Mouse (Mus musculus): ENCODE data around the gene Eme1.
"Not testable (repeated sequence)": the region's sequence is repeated elsewhere in the genome, so short reads cannot be mapped to it uniquely, and the experiment has no call there.

Gene Eme1

DNA sequence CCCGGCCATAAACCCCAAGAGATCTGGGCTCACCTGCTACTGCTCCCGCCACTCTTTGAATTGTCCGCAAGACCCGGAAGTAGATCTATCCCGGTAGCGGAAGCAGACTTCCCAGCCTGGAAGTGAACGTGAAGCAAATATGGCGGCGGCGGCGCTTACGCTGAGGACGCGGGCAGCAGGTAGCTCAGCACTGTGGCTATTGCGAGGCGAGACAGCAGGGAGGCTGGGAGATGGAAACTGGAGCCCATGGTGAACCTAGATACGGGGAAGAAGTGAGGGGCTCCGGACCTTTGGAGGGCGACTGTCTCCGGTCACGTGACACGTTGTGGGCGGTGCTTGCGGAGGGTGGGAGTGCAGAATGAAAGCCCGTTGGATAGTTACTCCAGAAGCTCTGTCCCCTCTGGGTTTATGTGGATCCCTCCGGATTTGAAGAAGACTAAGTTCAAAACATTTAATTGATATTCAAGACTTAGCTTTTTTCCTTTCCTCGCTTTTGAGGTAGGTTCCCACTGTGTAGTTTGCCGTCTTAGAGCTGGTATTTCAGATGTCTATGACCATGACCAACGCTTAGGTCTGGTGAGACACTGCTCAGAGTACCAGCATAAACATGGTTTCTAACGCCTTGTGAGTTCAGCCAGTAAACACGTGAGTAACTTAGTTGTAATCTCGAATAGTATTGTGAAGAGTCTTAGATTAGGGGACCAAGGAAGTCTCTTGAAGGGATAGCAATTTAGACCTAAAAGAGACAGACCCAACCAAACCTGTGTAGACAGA lies at the start of gene Eme1, which contains the start of gene Mrpl27:
Gene Eme1, minus strand, starts transcription at position 302 of the 774 bp plus-strand sequence.
Gene Mrpl27, plus strand, starts transcription at position 105 of the 774 bp plus-strand sequence.
- peak; percentile 93 for DNase-seq

GRCm38 (mm10) chr11:94702216-94702610 lies 48.4 kb upstream of the Eme1 start:
- no peak for DNase-seq

GRCm38 (mm10) chr11:94701401-94702215 lies 47.8 kb upstream of the Eme1 start:
- peak; percentile 27 for DNase-seq

GRCm38 (mm10) chr11:94699399-94699798 lies 45.6 kb upstream of the Eme1 start:
- DNase-seq = no peak

DNA sequence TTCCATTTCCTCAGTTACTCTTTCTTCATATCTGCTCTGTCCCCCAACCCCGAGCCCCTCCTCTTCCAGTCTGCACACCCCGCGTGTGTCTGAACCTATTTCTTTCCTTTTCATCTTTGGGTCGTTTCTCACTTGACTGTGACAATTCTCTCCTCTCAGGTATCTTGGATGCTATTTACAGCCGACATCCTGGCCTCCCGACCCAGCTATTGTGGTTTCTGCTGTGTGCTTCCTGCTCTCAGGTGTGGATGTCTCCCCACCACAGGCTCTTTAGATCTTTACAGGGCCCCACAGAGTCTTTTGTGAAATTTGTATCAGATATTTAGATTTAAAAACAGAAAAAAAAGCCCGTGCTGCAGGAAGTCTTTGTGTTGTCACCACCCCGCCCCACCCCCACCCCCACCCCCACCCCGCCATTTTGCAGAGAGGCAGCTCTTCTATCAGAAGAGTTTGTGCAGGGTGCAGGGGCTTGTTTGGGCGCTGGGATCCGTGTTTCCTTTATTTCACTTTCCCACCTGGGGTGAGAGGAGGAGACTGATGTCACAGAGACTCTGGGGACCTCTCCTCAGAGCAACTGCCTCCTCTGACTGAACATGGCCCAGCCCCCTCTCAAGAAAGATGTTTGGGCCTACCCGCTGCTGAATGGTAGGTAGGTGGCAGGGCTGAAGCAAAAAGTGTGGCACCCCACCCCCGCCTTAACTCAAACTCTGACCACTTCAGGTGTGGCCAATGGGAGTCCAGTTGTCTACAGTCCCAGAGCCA lies 44.1 kb upstream of the Eme1 start:
- DNase-seq = no peak

DNA sequence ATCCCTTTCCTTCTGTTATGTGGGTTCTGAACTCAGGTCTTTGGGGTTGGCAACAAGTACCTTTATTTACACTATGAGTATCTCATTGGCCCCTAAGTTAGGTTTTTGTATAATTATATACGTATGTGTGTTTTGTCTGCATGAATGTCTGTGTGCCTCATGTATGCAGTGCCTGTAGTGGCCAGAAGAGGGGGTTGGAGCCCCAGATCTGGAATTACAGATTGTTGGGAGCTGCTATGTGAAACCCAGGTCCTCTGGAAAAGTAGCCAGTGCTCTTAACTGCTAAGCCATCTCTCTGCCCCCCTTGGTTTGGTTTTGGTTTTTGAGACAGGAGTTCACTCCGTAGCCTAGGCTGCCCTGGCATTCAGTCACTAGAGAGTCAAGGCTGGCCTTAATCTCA lies 43.4 kb upstream of the Eme1 start:
- DNase-seq = no peak

DNA sequence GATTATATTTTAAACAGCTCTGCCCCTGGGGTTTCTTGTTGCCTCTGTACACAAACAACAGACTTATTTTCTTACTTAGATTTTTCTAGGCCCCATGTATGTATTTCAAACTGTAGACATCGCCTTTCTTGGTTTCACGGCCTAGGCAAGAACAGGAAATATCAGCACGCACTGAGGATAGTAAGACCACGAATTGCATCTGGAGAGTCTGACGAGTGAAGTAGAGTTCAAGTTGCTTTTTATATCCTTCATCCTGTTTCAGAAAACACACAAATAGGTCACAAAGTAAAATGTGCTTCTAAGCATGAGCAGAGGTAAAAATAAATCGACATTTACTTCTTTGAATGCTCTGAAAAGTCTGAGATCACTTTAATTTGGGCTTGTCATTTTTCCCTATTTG lies 41.7 kb upstream of the Eme1 start:
- DNase-seq = no peak

DNA sequence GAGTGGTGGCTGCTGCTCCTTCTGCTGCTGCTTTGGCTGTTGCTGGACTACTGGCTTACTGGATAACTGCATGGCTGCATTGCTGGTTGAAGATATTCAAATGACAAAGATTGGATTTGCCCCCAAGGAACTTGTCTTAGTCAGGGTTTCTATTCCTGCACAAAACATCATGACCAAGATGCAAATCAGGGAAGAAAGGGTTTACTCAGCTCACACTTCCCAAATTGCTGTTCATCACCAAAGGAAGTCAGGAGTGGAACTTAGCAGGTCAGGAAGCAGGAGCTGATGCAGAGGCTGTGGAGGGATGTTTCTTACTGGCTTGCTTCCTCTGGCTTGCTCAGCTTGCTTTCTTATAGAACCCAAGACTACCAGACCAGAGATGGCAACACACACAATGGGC lies 38.7 kb upstream of the Eme1 start:
- not testable (repeated sequence) for DNase-seq

GRCm38 (mm10) chr11:94687178-94687577 lies 33.4 kb upstream of the Eme1 start:
- no peak for DNase-seq

DNA sequence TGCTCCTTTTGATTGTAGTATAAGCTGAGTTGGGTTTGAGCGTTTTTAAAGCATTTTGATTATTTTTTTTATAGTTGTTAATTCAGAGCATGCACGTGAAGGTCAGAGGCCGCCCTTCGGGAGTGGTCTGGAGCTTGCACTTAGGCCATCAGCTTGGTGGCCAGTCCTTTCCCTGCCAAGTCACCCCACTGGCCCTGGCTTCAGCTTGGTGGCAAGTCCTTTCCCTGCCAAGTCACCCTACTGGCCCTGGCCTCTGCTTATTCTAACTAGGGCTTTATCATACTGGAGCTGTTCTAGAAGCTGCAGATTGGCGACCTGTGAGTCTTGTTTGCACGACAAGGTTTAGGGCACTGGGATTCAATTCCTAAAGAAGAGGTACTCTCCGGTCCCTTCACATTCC lies 28.7 kb upstream of the Eme1 start:
- DNase-seq = no peak

- DNase-seq = no peak
Observed at GRCm38 (mm10) chr11:94681640-94682039, 27.9 kb upstream of the Eme1 start.

GRCm38 (mm10) chr11:94680639-94681038 lies 26.9 kb upstream of the Eme1 start:
- peak; percentile 16 for DNase-seq

- DNase-seq = no peak
Observed at GRCm38 (mm10) chr11:94677607-94678145, 23.9 kb upstream of the Eme1 start.

GRCm38 (mm10) chr11:94676754-94677606 lies 23.2 kb upstream of the Eme1 start, which contains the start of gene Xylt2:
Gene Xylt2, minus strand, starts transcription at chr11:94677515.
- DNase-seq = peak; percentile 95

- no peak for DNase-seq
Observed at GRCm38 (mm10) chr11:94676308-94676707, 22.5 kb upstream of the Eme1 start.

- DNase-seq = no peak
Observed at GRCm38 (mm10) chr11:94675446-94675845, 21.7 kb upstream of the Eme1 start.

GRCm38 (mm10) chr11:94674984-94675383 lies 21.2 kb upstream of the Eme1 start:
- no peak for DNase-seq

DNA sequence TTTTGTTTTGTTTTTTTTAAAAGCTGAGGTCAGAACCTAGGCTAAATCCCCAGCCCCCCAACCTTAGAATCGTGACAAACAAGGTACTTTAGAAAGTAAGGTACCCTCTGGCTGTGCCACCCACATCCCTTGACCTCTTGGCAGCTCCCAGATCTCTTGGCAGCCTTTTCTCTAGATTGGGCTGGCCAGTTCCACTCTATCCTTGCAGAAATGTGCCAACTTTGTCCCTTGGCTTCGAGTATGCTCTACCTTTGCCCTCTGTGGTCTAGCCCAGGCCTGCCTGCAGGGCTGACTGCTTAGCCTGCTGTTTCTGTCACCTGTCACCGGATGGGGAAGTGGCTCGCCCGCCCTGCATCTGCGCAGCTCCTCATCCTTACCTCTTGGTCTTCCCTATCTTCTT lies 11.5 kb upstream of the Eme1 start:
- no peak for DNase-seq

GRCm38 (mm10) chr11:94661344-94661743 lies 7.6 kb upstream of the Eme1 start:
- DNase-seq = no peak

DNA sequence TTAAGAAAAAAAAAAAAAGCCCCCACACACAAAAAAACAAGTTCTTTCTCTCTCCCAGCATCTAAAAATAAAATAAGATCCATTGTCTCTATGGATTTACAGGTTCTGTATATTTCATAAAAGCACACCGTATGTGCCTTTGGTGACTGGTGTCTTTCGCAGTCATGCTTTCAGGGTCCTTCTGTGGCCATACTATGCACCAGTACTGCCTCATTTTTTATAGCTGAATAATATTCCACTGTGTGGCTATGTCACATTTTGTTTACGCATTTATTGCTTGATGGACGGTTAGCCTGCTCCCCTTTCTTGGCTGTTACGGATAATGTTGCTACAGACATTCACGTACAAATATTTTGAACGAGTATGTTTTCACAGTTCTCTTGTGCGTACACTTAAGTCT lies 791 bp downstream of the Eme1 start:
- no peak for DNase-seq

DNA sequence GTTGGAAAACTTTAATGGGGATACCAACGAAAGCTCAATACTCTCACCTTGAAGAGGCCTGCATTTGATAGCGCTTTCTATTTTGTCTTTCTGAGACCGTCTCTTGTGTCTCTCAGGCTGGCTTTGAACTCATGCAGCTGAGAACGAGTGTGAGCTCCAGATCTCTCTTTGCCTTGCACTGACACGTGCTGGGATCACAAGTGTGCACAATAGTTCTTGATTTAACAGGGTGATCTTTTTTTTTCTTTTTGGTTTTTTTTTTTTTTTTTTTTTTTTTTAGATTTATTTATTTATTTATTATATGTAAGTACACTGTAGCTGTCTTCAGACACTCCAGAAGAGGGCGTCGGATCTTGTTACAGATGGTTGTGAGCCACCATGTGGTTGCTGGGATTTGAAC lies 2.5 kb downstream of the Eme1 start:
- not testable (repeated sequence) for DNase-seq

- DNase-seq = no peak
Observed at GRCm38 (mm10) chr11:94646457-94646856, 7.3 kb downstream of the Eme1 start.
